Mouse (Mus musculus) kidney, embryonic 15.5 days (tissue): ENCODE results near the gene Med12. TPM values are rescaled to one million over a fixed set of nuclear protein-coding genes. Genes with fewer than 3 reads are reported as not detected.

Experiments used
- ATAC-seq: fragments of 200-750 bp; cut with Nextera tagmentation; replicated peaks from 2 replicates; pipeline ENCODE4 v1.8.0; 2017; ENCODE audit warnings: moderate TSS enrichment; ENCODE audit not compliant: low FRiP score
- H3K27ac ChIP-seq: fragments of 300-500 bp; sonication (generic); 2 replicates; pipeline ENCODE4 v1.5.1; 2015; ENCODE audit warnings: mild to moderate bottlenecking, inconsistent platforms
- H3K27me3 ChIP-seq: fragments of 300-500 bp; sonication (generic); 2 replicates; pipeline ENCODE4 v1.6.1; 2015; ENCODE audit warnings: inconsistent platforms
- H3K36me3 ChIP-seq: fragments of 300-500 bp; sonication (generic); 2 replicates; pipeline ENCODE4 v1.6.1; 2015; ENCODE audit warnings: inconsistent platforms
- H3K4me1 ChIP-seq: fragments of 300-500 bp; sonication (generic); 2 replicates; pipeline ENCODE4 v1.6.1; 2015; ENCODE audit warnings: inconsistent platforms
- H3K4me2 ChIP-seq: fragments of 300-500 bp; sonication (generic); 2 replicates; pipeline ENCODE4 v1.6.1; 2015; ENCODE audit warnings: moderate library complexity, mild to moderate bottlenecking, inconsistent platforms
- H3K4me3 ChIP-seq: fragments of 300-500 bp; sonication (generic); replicated peaks from 2 replicates; pipeline ENCODE4 v1.5.1; 2015; ENCODE audit warnings: mild to moderate bottlenecking, inconsistent platforms
- H3K9ac ChIP-seq: fragments of 300-500 bp; sonication (generic); 2 replicates; pipeline ENCODE4 v1.6.1; 2015; ENCODE audit warnings: mild to moderate bottlenecking, inconsistent platforms
- H3K9me3 ChIP-seq: fragments of 300-500 bp; sonication (generic); replicated peaks from 2 replicates; pipeline ENCODE4 v1.6.1; 2016; ENCODE audit warnings: inconsistent platforms
- WGBS: fragments of 180-500 bp; shearing (Covaris S2); methylation state at CpG from one replicate; pipeline ENCODE4 v1.1.7; 2015; ENCODE audit warnings: mixed read lengths; 5-methylcytosine and 5-hydroxymethylcytosine counted together
- polyA plus RNA-seq: library from polyadenylated mRNA; unstranded; fragments of >200 nt; fragmentation: Nextera tagmentation; extraction: Ambion mirVana; gene quantifications from 2 replicates; pipeline ENCODE4 v1.2.1, GENCODE M21; 2015

Gene Med12
- polyA plus RNA-seq, result 32.3 and 35.6 TPM in 2 replicates

DNA sequence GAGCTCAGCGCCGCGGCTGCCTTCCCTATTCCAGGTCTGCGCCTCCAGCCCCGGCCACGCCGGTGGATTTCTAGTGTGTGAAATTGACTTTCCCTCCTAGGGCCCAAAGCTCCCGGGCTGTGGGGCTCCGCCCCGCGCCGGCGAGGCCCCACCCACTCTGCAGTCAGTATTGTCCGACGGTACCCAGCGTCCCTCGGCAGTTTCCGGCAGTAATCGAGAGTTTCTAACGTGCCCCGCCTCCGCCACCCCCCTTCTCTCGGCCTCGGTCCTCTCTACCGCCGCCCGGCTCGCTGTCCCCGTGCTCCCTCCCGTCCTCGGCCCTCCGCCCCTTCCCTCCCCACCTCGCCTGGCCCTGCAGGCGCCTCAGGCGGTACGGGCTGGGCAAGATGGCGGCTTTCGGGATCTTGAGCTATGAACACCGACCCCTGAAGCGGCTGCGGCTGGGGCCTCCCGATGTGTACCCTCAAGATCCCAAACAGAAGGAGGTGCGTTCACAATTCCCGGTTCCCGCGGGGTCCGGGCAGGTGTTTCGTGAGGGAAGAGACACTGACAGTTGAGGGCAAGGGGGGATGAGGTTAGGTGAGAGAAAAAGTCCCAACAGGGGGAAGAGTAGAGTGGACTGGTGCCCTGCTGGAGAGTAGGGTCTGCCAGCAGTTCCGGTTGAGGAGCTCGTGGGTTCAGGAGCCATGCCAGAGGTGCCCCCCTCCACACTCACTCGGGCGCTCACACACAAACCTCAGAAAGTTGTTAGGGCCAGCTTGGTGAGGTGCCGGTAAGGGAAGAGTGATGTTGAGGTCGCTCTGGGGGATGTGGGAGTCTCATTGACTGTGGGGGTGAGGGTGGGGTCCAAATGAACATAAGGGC, at the start of gene Med12:
Gene Med12, plus strand, starts transcription at position 156 of the 864 bp plus-strand sequence.
- peaks cover 32% of the 10 kb centered on the region for H3K36me3 ChIP-seq
- peak within 1 kb of the TSS; percentile 61 for H3K4me3 ChIP-seq
- no peaks in the 10 kb centered on the region for H3K9me3 ChIP-seq
- peaks cover 12% of the 10 kb centered on the region for H3K27me3 ChIP-seq
- peak within 1 kb of the TSS; percentile 70 for H3K9ac ChIP-seq
- peak within 1 kb of the TSS; percentile 86 for H3K27ac ChIP-seq
- peak; percentile 98 for ATAC-seq
- WGBS, result 20% methylated on average over 54 of the region's 54 CpGs
- H3K4me1 ChIP-seq, result peaks cover 7% of the 10 kb centered on the region; the same call in 1 of the 2 replicates
- H3K4me2 ChIP-seq, result peak within 1 kb of the TSS; percentile 56

DNA sequence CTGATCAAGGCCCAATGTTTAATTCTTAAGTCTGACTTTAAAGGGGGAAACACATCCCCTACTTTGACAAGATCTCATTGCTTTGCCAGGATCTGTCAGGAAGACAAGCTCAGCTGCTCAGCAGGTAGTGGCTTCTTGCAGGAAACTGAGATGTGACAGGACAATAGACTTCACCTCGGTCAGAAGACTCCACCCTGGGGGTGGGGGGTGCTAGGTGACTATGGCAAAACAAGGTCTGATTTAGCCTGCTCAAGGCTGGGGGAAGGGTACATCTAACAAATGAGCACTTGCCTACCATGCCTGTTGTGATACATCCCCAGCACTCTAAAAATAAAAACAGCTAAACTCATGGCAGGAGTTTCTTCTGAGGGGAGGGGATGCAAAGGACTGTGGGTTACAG, 28.8 kb upstream of the Med12 start:
- Histone ChIP-seq H3K4me3 (no peak overlapping the region), H3K4me2 (no peak overlapping the region), H3K9me3 (no peaks in the 10 kb centered on the region), H3K4me1 (no peaks in the 10 kb centered on the region), H3K36me3 (no peaks in the 10 kb centered on the region), H3K9ac (no peak overlapping the region), H3K27ac (no peak overlapping the region), H3K27me3 (peaks cover 29% of the 10 kb centered on the region)
- ATAC-seq, result no peak
- WGBS, result 20% methylated on average over 1 of the region's 1 CpGs

DNA sequence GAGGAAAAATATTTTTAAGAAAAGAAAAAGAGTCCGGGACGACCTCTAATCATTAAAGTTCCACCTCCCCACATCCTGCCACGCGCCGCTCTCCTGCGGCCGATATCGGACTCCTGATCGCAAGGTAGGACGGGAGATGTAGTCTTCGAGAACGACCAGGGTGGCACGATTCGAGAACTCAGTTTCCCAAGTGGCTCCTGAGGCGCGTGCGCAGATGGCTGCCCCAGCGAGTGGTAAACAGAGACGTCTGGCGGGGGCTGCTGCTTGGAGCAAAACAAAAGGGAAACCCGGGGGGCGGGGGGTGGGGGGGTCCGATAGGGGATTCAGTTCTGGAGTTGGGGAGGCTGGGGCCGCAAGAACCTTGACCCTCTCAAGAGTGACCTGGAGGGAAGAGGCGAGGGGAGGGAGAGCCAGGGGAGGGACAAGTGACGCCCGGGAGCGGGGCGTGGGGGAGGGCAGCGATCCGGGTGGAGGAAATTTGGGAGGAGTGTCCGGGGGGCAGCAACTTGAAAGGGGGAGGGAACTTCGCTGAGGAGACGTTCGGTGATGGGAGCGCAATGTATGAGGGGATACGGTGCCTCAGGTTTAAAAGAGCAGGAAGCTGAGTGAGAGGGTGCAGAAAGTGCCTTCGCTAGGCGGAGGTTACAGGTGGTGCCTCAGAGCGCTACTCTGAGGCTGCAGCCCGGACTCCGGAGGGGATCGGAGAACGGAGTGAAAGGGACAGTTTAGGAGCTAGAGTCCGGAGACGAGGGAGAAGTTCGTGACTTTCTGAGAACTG, 19.7 kb upstream of the Med12 start, which contains the start of gene Foxo4:
Gene Foxo4, plus strand, starts transcription at position 577 of the 778 bp plus-strand sequence.
- peak within 1 kb of the TSS; percentile 61 for H3K4me2 ChIP-seq
- no peaks in the 10 kb centered on the region for H3K9me3 ChIP-seq
- 21% methylated on average over 47 of the region's 47 CpGs for WGBS
- peak within 1 kb of the TSS; percentile 49 for H3K9ac ChIP-seq
- H3K4me1 ChIP-seq, result peaks cover 6% of the 10 kb centered on the region
- H3K36me3 ChIP-seq, result 0 out of 2 replicates have a peak, but pooled peaks cover 7% of the 10 kb centered on the region
- peaks cover 19% of the 10 kb centered on the region for H3K27me3 ChIP-seq
- ATAC-seq, result peak; percentile 94
- H3K27ac ChIP-seq, result peak within 1 kb of the TSS; percentile 79
- H3K4me3 ChIP-seq, result peak within 1 kb of the TSS; percentile 50

DNA sequence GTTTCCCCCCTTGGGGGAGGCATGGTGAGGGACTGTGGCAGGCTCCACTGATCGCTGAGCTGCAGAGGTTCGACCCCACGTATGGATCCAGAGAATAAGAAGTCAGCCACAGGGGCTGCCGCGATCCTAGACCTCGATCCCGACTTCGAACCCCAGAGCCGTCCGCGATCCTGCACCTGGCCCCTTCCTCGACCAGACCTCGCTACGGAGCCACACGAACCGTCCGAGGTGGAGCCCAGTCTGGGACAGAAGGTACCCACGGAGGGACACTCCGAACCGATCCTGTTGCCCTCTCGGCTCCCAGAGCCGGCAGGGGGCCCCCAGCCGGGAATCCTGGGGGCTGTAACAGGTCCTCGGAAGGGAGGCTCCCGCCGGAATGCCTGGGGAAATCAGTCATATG, 19.1 kb upstream of the Med12 start:
- peak; percentile 57 for ATAC-seq
- Histone ChIP-seq H3K36me3 (0 out of 2 replicates have a peak, but pooled peaks cover 7% of the 10 kb centered on the region), H3K27ac (peak overlapping the region; percentile 79)

DNA sequence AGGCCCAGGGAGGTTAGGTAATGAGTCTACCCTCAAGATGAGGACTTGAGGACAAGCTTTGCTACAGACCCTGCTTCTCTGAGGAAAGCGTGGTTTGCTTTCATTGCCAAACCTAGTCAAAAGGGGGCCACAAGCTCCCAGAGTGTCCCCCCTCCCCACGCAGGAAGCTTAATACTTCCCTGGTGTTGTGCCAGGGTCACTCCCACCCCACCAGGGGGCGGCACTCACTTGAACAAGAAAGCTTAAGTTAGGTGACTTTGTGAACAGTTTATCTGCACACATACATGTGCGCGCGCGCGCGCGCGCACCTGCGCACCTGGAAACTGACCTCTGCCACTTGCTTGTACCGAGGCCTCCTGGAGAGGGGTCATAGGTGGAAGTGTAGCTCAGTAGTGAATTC, 17.2 kb upstream of the Med12 start:
- no peak for ATAC-seq
- peak overlapping the region; percentile 50; the same call in 1 of the 2 replicates for H3K4me3 ChIP-seq
- WGBS, result 83% methylated on average over 13 of the region's 13 CpGs

More for the DNA sequence above, 19.1 kb upstream of the Med12 start:
- peak overlapping the region; percentile 61 for H3K4me2 ChIP-seq
- peaks cover 6% of the 10 kb centered on the region for H3K4me1 ChIP-seq
- peaks cover 19% of the 10 kb centered on the region for H3K27me3 ChIP-seq
- H3K9ac ChIP-seq, result peak overlapping the region; percentile 49
- peak overlapping the region; percentile 50 for H3K4me3 ChIP-seq
- no peaks in the 10 kb centered on the region for H3K9me3 ChIP-seq
- whole genome bisulfite sequencing, result 33% methylated on average over 26 of the region's 26 CpGs

DNA sequence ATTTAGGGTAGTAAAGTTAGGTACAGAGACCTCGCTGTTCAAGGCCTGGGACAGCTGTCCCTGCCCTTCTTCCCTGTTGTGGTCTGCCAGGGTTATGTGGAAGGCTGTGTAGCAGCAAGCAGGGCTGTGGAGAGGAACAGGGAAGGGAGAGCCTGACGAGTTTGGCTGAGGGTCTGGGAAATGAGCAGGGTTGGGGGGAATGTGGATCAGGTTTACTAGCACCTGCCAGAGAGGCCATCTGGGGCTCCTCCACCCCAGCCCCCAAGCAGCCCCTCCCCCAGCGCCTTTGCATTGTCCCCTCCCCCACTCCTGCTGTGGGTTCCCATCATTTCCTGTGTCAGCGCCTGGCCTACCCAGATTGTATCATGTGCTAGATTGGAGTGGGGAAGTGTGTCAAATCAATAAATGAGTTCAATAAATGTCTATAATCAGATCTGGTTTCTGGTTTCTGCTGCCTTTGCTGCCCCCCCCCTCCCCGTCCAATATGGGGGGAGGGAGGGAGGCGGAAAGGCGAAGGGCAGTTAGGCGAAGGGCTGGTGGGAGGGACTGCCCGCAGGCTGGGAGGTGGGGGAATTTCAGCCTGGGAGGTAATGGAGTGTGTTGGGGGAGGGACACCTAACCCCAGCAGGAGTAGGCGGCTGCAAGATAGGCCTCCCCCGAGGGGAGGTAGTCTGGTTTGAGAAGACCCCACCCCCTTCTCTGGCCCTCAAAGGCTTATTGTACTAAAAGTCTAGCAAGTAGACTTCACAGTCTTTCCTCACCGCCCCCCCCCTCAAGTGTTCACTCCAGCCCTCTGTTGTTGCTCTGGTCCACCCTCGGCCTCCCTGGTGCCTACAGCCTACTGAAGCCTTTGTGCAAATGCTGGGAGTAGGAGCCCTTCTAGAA, 13.1 kb upstream of the Med12 start:
- Histone ChIP-seq H3K36me3 (0 out of 2 replicates have a peak, but pooled peaks cover 7% of the 10 kb centered on the region), H3K9ac (no peak overlapping the region), H3K4me3 (no peak overlapping the region), H3K27ac (peak overlapping the region; percentile 84), H3K9me3 (no peaks in the 10 kb centered on the region), H3K4me1 (peaks cover 31% of the 10 kb centered on the region), H3K27me3 (peaks cover 32% of the 10 kb centered on the region), H3K4me2 (0 out of 2 replicates have a peak overlapping the region, but pooled peaks have one; percentile 16)
- peak; percentile 81 for ATAC-seq
- 22% methylated on average over 9 of the region's 13 CpGs for WGBS

More for the DNA sequence above, 17.2 kb upstream of the Med12 start:
- Histone ChIP-seq H3K27me3 (peaks cover 19% of the 10 kb centered on the region), H3K4me1 (peaks cover 20% of the 10 kb centered on the region), H3K9me3 (no peaks in the 10 kb centered on the region), H3K4me2 (peak overlapping the region; percentile 61; the same call in 1 of the 2 replicates), H3K27ac (no peak overlapping the region), H3K9ac (no peak overlapping the region), H3K36me3 (0 out of 2 replicates have a peak, but pooled peaks cover 7% of the 10 kb centered on the region)

DNA sequence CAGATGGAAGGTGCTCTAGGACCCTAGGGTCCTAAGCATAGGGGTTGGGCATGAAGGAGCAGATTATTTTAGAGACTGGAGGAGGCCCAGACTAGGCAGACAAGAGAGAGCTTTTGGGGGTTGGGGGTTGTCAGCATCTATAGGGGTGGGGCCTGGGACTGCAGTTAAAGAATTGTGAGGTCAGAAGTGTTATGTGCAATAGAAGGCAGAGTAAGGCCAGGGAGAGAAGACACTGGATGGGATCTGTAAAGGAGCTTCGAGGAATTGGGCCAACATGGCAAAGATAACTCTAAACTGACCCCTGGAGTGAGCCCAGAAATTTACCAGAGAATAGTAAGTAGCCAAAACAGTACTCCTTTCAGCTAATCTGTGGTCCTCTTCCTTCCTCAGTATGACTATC, 9.9 kb upstream of the Med12 start, which contains the start of gene Gm614:
Gene Gm614, minus strand, starts transcription at position 101 of the 400 bp plus-strand sequence.
- H3K4me3 ChIP-seq, result no peak within 1 kb of the TSS
- H3K27me3 ChIP-seq, result peaks cover 24% of the 10 kb centered on the region
- no peak for ATAC-seq
- peaks cover 29% of the 10 kb centered on the region for H3K4me1 ChIP-seq
- H3K4me2 ChIP-seq, result no peak within 1 kb of the TSS
- no peaks in the 10 kb centered on the region for H3K9me3 ChIP-seq
- WGBS, result 89% methylated on average over 1 of the region's 1 CpGs
- H3K36me3 ChIP-seq, result 0 out of 2 replicates have a peak, but pooled peaks cover 2% of the 10 kb centered on the region
- H3K27ac ChIP-seq, result no peak within 1 kb of the TSS
- H3K9ac ChIP-seq, result no peak within 1 kb of the TSS

DNA sequence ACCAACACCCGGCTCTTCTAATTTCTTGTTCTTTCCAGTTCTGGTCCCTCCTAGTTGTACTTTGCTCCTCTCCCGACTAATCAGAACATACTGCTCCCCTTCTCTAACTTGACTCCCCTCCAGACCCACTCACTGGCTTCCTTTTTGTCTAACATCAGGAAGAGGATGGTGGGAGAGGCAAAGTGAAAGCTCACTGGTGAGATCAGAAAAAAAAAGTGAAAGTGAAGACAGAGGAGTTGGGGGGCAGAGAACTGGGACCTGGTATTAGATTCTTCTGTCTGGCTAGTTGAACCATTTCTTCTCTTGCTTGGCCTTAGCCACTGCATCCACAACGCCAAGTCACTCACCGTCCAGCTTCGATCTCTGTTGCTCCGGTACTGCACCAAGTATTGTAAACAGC, 7.2 kb upstream of the Med12 start:
- WGBS, result 94% methylated on average over 6 of the region's 6 CpGs
- Histone ChIP-seq H3K36me3 (no peaks in the 10 kb centered on the region), H3K27me3 (peaks cover 24% of the 10 kb centered on the region), H3K4me2 (no peak overlapping the region), H3K4me3 (no peak overlapping the region), H3K4me1 (peaks cover 14% of the 10 kb centered on the region), H3K9ac (no peak overlapping the region), H3K27ac (no peak overlapping the region), H3K9me3 (no peaks in the 10 kb centered on the region)
- no peak for ATAC-seq

DNA sequence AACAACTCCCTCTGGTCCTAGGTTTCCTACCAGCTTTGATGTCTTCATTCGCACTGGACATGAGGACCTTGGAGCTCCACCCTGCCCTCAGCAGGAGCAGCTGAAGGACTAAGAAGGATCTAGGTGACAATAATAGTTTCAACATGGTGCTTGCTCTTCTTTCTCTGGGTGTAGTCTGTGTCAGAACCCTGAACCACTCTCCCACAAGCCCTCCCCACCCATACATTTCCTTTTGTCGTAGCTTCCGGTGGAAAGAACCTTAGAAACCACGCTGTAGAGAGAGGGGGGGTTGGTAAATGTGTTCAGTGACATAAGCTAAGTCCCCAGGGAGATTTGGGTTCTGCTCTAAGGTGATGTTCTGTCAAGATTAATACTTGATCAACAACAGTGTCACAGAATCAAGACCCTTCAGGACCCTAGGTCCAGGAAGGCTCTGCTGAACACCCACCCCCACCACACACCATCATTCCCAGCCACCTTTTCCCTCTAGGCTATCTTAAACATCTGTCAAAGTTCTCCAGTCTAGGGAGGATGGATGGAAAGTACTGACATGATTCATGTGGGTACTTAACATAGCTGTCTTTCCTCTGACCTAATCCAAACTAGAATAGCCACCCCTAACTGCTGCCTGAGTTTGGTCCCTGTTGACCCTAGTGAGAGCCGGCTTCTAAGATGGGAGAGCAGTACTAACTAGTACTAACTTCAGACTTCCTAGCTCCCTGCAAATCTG, 5.6 kb upstream of the Med12 start, which contains the start of gene Il2rg:
Gene Il2rg, minus strand, starts transcription at position 231 of the 730 bp plus-strand sequence.
- ATAC-seq, result no peak
- peaks cover 14% of the 10 kb centered on the region for H3K4me1 ChIP-seq
- H3K27me3 ChIP-seq, result peaks cover 21% of the 10 kb centered on the region; the same call in 1 of the 2 replicates
- no peaks in the 10 kb centered on the region for H3K36me3 ChIP-seq
- peak within 1 kb of the TSS; percentile 19; the same call in 1 of the 2 replicates for H3K4me2 ChIP-seq
- H3K4me3 ChIP-seq, result 0 out of 2 replicates have a peak within 1 kb of the TSS, but pooled peaks have one; percentile 6
- H3K9me3 ChIP-seq, result no peaks in the 10 kb centered on the region
- 58% methylated on average over 5 of the region's 5 CpGs for WGBS
- H3K27ac ChIP-seq, result no peak within 1 kb of the TSS
- no peak within 1 kb of the TSS for H3K9ac ChIP-seq

DNA sequence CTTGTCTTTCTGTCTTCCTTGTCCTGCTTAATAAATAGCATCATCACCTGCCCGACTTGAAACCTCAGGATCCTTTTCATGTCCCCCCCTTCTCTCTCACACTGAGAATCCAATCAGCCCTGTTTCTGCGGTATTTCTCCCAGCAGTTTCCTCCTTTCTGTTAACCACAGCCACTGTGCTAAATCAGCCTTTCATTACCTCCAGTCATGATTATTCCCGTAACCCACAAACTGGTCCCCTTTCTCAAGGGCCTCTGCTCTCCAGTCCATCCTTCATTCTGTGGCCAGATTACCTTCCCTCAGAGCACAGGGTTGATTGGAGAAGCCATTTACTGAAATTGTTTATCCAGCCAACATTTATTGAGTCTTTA, 5.1 kb upstream of the Med12 start, which contains the start of gene Gm20489:
Gene Gm20489, minus strand, starts transcription at position 269 of the 370 bp plus-strand sequence.
- Histone ChIP-seq H3K27ac (no peak within 1 kb of the TSS), H3K4me3 (0 out of 2 replicates have a peak within 1 kb of the TSS, but pooled peaks have one; percentile 6), H3K4me2 (peak within 1 kb of the TSS; percentile 19; the same call in 1 of the 2 replicates), H3K27me3 (peaks cover 16% of the 10 kb centered on the region; the same call in 1 of the 2 replicates), H3K4me1 (peaks cover 17% of the 10 kb centered on the region), H3K9ac (no peak within 1 kb of the TSS), H3K9me3 (no peaks in the 10 kb centered on the region), H3K36me3 (no peaks in the 10 kb centered on the region)
- 50% methylated on average over 3 of the region's 3 CpGs for WGBS
- no peak for ATAC-seq
